Mouse (Mus musculus) lung, postnatal 0 days (tissue): ENCODE data around the gene Picalm.

Source experiments
- CTCF ChIP-seq: IDR thresholded peaks from 2 replicates; pipeline ENCODE4 v1.5.1; 2016; ENCODE audit warnings: antibody characterized with exemption, mild to moderate bottlenecking
- EP300 ChIP-seq: IDR thresholded peaks from 2 replicates; pipeline ENCODE4 v1.6.1; 2016; ENCODE audit warnings: antibody characterized with exemption, mild to moderate bottlenecking, control low read depth

GRCm38 (mm10) chr7:90140290-90140689 lies 10.3 kb downstream of the Picalm start:
- TF ChIP-seq CTCF (no peak), EP300 (no peak)
